Mouse (Mus musculus): ENCODE results near the gene Atg4c. TPM values are rescaled to one million over a fixed set of nuclear protein-coding genes. Genes with fewer than 3 reads are reported as not detected.

Gene Atg4c
- total and polyA plus RNA-seq, 3 experiments: 1.2 to 2.3 TPM; not detected in 1

DNA sequence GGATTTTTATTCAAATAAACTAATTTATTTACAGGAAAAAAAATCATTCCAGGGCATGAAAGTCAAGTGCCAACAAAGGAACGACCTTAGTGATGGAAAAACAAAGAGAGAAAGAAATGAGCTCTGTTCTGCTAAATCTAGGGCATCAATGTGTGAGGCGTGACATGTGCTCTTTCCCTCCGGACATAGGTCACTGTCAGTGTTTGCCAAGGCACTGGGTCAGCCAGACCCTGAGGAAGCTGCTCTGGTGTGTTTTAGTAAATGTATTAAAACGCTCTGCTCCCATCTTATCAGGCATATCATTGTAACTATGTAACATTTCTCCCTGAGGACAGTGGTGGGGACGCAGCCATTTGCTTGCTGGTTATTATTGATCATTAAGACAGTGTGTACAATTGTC is 14.9 kb upstream of the Atg4c start:
- Histone ChIP-seq H3K27me3 (ENCODE audit: control insufficient read depth in 1 of 2, insufficient read depth in 2 of 2, low read length in 2 of 2) (no peaks in the 10 kb centered on the region; a peak in 2 of 4 replicates), H3K9me3 (replicated peaks; ENCODE audit: insufficient read depth, low read length) (no peaks in the 10 kb centered on the region), H3K27ac (ENCODE audit: control insufficient read depth, low read depth, low read length) (no peak overlapping the region), H3K4me1 (ENCODE audit: control insufficient read depth in 1 of 2, insufficient read depth in 2 of 2, low read length in 2 of 2) (no peaks in the 10 kb centered on the region), H3K79me2 (ENCODE audit: control insufficient read depth, insufficient read depth, low read length, poor library complexity) (no peaks in the 10 kb centered on the region), H3K36me3 (ENCODE audit: control insufficient read depth in 1 of 2, insufficient read depth in 2 of 2, low read length in 2 of 2) (no peaks in the 10 kb centered on the region), H3K9ac (ENCODE audit: control insufficient read depth, low read depth, low read length, poor library complexity, severe bottlenecking) (no peak overlapping the region), H3K4me3 (ENCODE audit: control insufficient read depth in 1 of 2, insufficient read depth in 1 of 2, low read depth in 2 of 2, low read length in 2 of 2) (no peak overlapping the region)
- no peak for DNase-seq (ENCODE audit: low read depth, low spot score)
- TF ChIP-seq MYC (IDR thresholded peaks at IDR 0.05; ENCODE audit: low read depth, low read length): no peak
- TF ChIP-seq POLR2A (IDR thresholded peaks at IDR 0.05; ENCODE audit: control insufficient read depth in 1 of 2, insufficient read depth in 1 of 2, low read depth in 1 of 2, low read length in 2 of 2, poor library complexity in 1 of 2): no peak
- TF ChIP-seq MXI1 (IDR thresholded peaks at IDR 0.05; ENCODE audit: low read depth, low read length): no peak
- TF ChIP-seq E2F4 (IDR thresholded peaks at IDR 0.05; ENCODE audit: borderline replicate concordance, low read depth, low read length): no peak
- no peak for TF ChIP-seq RAD21 (IDR thresholded peaks at IDR 0.05; ENCODE audit: low read depth, low read length)
- no peak for TF ChIP-seq KAT2A (conservative IDR thresholded peaks at IDR 0.05; ENCODE audit: low read depth, low read length)
- no peak for TF ChIP-seq ZKSCAN1 (IDR thresholded peaks at IDR 0.05; ENCODE audit: low read depth, low read length)
- no peak for TF ChIP-seq SIN3A (IDR thresholded peaks at IDR 0.05; ENCODE audit: low read length)
- no peak for TF ChIP-seq USF2 (IDR thresholded peaks at IDR 0.05; ENCODE audit: borderline replicate concordance in 1 of 2, insufficient read depth in 1 of 2, low read depth in 1 of 2, low read length in 2 of 2)
- no peak for TF ChIP-seq MEF2A (IDR thresholded peaks at IDR 0.05; ENCODE audit: extremely low read depth, insufficient replicate concordance, low read depth, low read length, poor library complexity, severe bottlenecking)
- no peak for TF ChIP-seq BHLHE40 (IDR thresholded peaks at IDR 0.05; ENCODE audit: borderline replicate concordance, low read depth, low read length)
- no peak for TF ChIP-seq SMC3 (IDR thresholded peaks at IDR 0.05; ENCODE audit: low read depth, low read length)
- no peak for TF ChIP-seq POLR2AphosphoS2 (IDR thresholded peaks at IDR 0.05; ENCODE audit: low read length)
- no peak for TF ChIP-seq JUND (IDR thresholded peaks at IDR 0.05; ENCODE audit: low read depth, low read length)
- no peak for TF ChIP-seq TBP (IDR thresholded peaks at IDR 0.05; ENCODE audit: low read depth, low read length)
- no peak for TF ChIP-seq UBTF (IDR thresholded peaks at IDR 0.05; ENCODE audit: borderline replicate concordance, insufficient read depth, low read depth, low read length)
- no peak for TF ChIP-seq HCFC1 (IDR thresholded peaks at IDR 0.05; ENCODE audit: low read depth, low read length)

- no peaks in the 10 kb centered on the region for H3K4me1 ChIP-seq (ENCODE audit: control insufficient read depth in 1 of 2, insufficient read depth in 2 of 2, low read length in 2 of 2)
- no peak overlapping the region for H3K27ac ChIP-seq (ENCODE audit: control insufficient read depth, low read depth, low read length)
- TF ChIP-seq HCFC1 (IDR thresholded peaks at IDR 0.05; ENCODE audit: low read depth, low read length): no peak
- TF ChIP-seq CHD1 (IDR thresholded peaks at IDR 0.05; ENCODE audit: low read depth, low read length): no peak
- TF ChIP-seq NELFE (IDR thresholded peaks at IDR 0.05; ENCODE audit: low read depth, low read length): no peak
- no peak for TF ChIP-seq USF1 (IDR thresholded peaks at IDR 0.05; ENCODE audit: low read depth, low read length)
- TF ChIP-seq ZMIZ1 (IDR thresholded peaks at IDR 0.05; ENCODE audit: low read depth, low read length): no peak
- TF ChIP-seq USF2 (IDR thresholded peaks at IDR 0.05; ENCODE audit: borderline replicate concordance in 1 of 2, insufficient read depth in 1 of 2, low read depth in 1 of 2, low read length in 2 of 2): no peak
- no peak for TF ChIP-seq ZNF384 (IDR thresholded peaks at IDR 0.05; ENCODE audit: low read depth, low read length)
- no peak for TF ChIP-seq MYC (IDR thresholded peaks at IDR 0.05; ENCODE audit: low read depth, low read length)
- no peak for TF ChIP-seq CHD2 (IDR thresholded peaks at IDR 0.05; ENCODE audit: low read length)
- no peak for TF ChIP-seq GATA1 (IDR thresholded peaks at IDR 0.05; ENCODE audit: low read depth, low read length)
- no peak overlapping the region for H3K4me3 ChIP-seq (ENCODE audit: control insufficient read depth in 1 of 2, insufficient read depth in 1 of 2, low read depth in 2 of 2, low read length in 2 of 2)
- H3K79me2 ChIP-seq (ENCODE audit: control insufficient read depth, insufficient read depth, low read length, poor library complexity): no peaks in the 10 kb centered on the region
- H3K27me3 ChIP-seq (ENCODE audit: control insufficient read depth in 1 of 2, insufficient read depth in 2 of 2, low read length in 2 of 2): no peaks in the 10 kb centered on the region; a peak in 2 of 4 replicates
- DNase-seq (ENCODE audit: low read depth, low spot score): no peak
- H3K9me3 ChIP-seq (replicated peaks; ENCODE audit: insufficient read depth, low read length): no peaks in the 10 kb centered on the region
- no peaks in the 10 kb centered on the region for H3K36me3 ChIP-seq (ENCODE audit: control insufficient read depth in 1 of 2, insufficient read depth in 2 of 2, low read length in 2 of 2)
- no peak overlapping the region for H3K9ac ChIP-seq (ENCODE audit: control insufficient read depth, low read depth, low read length, poor library complexity, severe bottlenecking)
These were observed 14.2 kb upstream of the Atg4c start for GRCm38 (mm10) chr4:99179446-99180120.
